Mouse (Mus musculus): ENCODE results near the gene Cep44. TPM values are rescaled to one million over a fixed set of nuclear protein-coding genes. Genes with fewer than 3 reads are reported as not detected.

Gene Cep44
- total RNA-seq (2021) = 10 to 100 TPM; 21.2 to 24.9 TPM

- intact Hi-C loops (cut with DNase I) = loop anchor here (5.0 kb wide), 1 partner anchor 67 kb away; no protein-coding TSS in a partner anchor
- DNase-seq (ENCODE audit: low spot score in 2 of 2) = peak; percentile 79 to 87
Observed at GRCm38 (mm10) chr8:56550558-56551360, at the start of gene Cep44, which contains the start of gene Fbxo8. TSS of gene Cep44 (minus strand) at chr8:56551047. TSS of gene Fbxo8 (plus strand) at chr8:56551090.

- intact Hi-C loops (cut with DNase I) = no loop called here
- DNase-seq (ENCODE audit: low spot score in 2 of 2) = no peak
Observed at GRCm38 (mm10) chr8:56591502-56591901, 40.7 kb upstream of the Cep44 start.

- no peak for DNase-seq (ENCODE audit: low spot score in 2 of 2)
- intact Hi-C loops (cut with DNase I) = no loop called here
Observed at GRCm38 (mm10) chr8:56591084-56591483, 40.2 kb upstream of the Cep44 start.

- no peak for DNase-seq (ENCODE audit: low spot score in 2 of 2)
- intact Hi-C loops (cut with DNase I) = no loop called here
Observed at GRCm38 (mm10) chr8:56589004-56589403, 38.2 kb upstream of the Cep44 start.

- intact Hi-C loops (cut with DNase I) = no loop called here
- DNase-seq (ENCODE audit: low spot score in 2 of 2) = no peak
Observed at GRCm38 (mm10) chr8:56582841-56583240, 32.0 kb upstream of the Cep44 start.

- intact Hi-C loops (cut with DNase I) = no loop called here
Observed at GRCm38 (mm10) chr8:56580918-56581317, 30.1 kb upstream of the Cep44 start.

GRCm38 (mm10) chr8:56566856-56567255 is 16.0 kb upstream of the Cep44 start:
- DNase-seq (ENCODE audit: low spot score in 2 of 2) = no peak
- intact Hi-C loops (cut with DNase I) = no loop called here

More at GRCm38 (mm10) chr8:56580918-56581317, 30.1 kb upstream of the Cep44 start:
- DNase-seq (ENCODE audit: low spot score in 2 of 2) = no peak

- DNase-seq (ENCODE audit: low spot score in 2 of 2) = no peak
- intact Hi-C loops (cut with DNase I) = no loop called here
Observed at GRCm38 (mm10) chr8:56564399-56565047, 13.7 kb upstream of the Cep44 start.

- intact Hi-C loops (cut with DNase I) = loop anchor here (5.0 kb wide), 1 partner anchor 65 kb away; no protein-coding TSS in a partner anchor
- no peak for DNase-seq (ENCODE audit: low spot score in 2 of 2)
Observed at GRCm38 (mm10) chr8:56552551-56553103, 1.8 kb upstream of the Cep44 start.

- DNase-seq (ENCODE audit: low spot score in 2 of 2) = no peak
- intact Hi-C loops (cut with DNase I) = loop anchor here (5.0 kb wide), 1 partner anchor 65 kb away; no protein-coding TSS in a partner anchor
Observed at GRCm38 (mm10) chr8:56552045-56552444, 1.2 kb upstream of the Cep44 start.

- intact Hi-C loops (cut with DNase I) = loop anchor here (5.0 kb wide), 1 partner anchor 66 kb away; no protein-coding TSS in a partner anchor
Observed at GRCm38 (mm10) chr8:56551361-56551852, 560 bp upstream of the Cep44 start.

GRCm38 (mm10) chr8:56547866-56548265 is 3.0 kb downstream of the Cep44 start:
- DNase-seq (ENCODE audit: low spot score in 2 of 2) = no peak
- intact Hi-C loops (cut with DNase I) = no loop called here

More at GRCm38 (mm10) chr8:56551361-56551852, 560 bp upstream of the Cep44 start:
- DNase-seq (ENCODE audit: low spot score in 2 of 2) = peak; percentile 83 to 89

GRCm38 (mm10) chr8:56540706-56541105 is 10.1 kb downstream of the Cep44 start:
- intact Hi-C loops (cut with DNase I) = no loop called here
- DNase-seq (ENCODE audit: low spot score in 2 of 2) = no peak

GRCm38 (mm10) chr8:56530359-56530758 is 20.5 kb downstream of the Cep44 start:
- peak; percentile 18 to 34 for DNase-seq (ENCODE audit: low spot score in 2 of 2)
- intact Hi-C loops (cut with DNase I) = loop anchor here (1.0 kb wide), 1 partner anchor 85 kb away; no protein-coding TSS in a partner anchor

- intact Hi-C loops (cut with DNase I) = no loop called here
Observed at GRCm38 (mm10) chr8:56528869-56529268, 22.0 kb downstream of the Cep44 start.

GRCm38 (mm10) chr8:56521051-56521450 is 29.8 kb downstream of the Cep44 start:
- intact Hi-C loops (cut with DNase I) = no loop called here
- no peak for DNase-seq (ENCODE audit: low spot score in 2 of 2)

More at GRCm38 (mm10) chr8:56528869-56529268, 22.0 kb downstream of the Cep44 start:
- no peak for DNase-seq (ENCODE audit: low spot score in 2 of 2)

GRCm38 (mm10) chr8:56520249-56520648 is 30.6 kb downstream of the Cep44 start:
- intact Hi-C loops (cut with DNase I) = no loop called here

GRCm38 (mm10) chr8:56518848-56519247 is 32.0 kb downstream of the Cep44 start:
- intact Hi-C loops (cut with DNase I) = no loop called here
- no peak for DNase-seq (ENCODE audit: low spot score in 2 of 2)

More at GRCm38 (mm10) chr8:56520249-56520648, 30.6 kb downstream of the Cep44 start:
- no peak for DNase-seq (ENCODE audit: low spot score in 2 of 2)

GRCm38 (mm10) chr8:56508952-56509479 is 41.8 kb downstream of the Cep44 start:
- no peak for DNase-seq (ENCODE audit: low spot score in 2 of 2)
- intact Hi-C loops (cut with DNase I) = no loop called here
